Mouse (Mus musculus) liver, postnatal 0 days (tissue): ENCODE data around the gene Acsbg1.
A peak's percentile ranks its signal among the peaks of the same experiment; 100 is the strongest.

Source experiments
- CTCF ChIP-seq: sonication (generic); IDR thresholded peaks from 2 replicates; pipeline ENCODE4 v1.5.1; 2016; ENCODE audit warnings: antibody characterized with exemption, low read depth
- EP300 ChIP-seq: IDR thresholded peaks from 2 replicates; pipeline ENCODE4 v1.6.1; 2016; ENCODE audit warnings: antibody characterized with exemption, low read depth, mild to moderate bottlenecking

- TF ChIP-seq CTCF, result no peak
- TF ChIP-seq EP300, result peak; percentile 89
These were observed 42.7 kb upstream of the Acsbg1 start for GRCm38 (mm10) chr9:54704361-54704760.
